Mouse (Mus musculus) heart, postnatal 0 days (tissue): ENCODE measurements around the gene Mad1l1.

Experiments
- CTCF ChIP-seq: IDR thresholded peaks from 2 replicates; pipeline ENCODE4 v1.5.1; 2016; ENCODE audit warnings: antibody characterized with exemption, control low read depth, low read depth
- EP300 ChIP-seq: IDR thresholded peaks from 2 replicates; pipeline ENCODE4 v1.6.1; 2016; ENCODE audit warnings: antibody characterized with exemption, low read depth

DNA sequence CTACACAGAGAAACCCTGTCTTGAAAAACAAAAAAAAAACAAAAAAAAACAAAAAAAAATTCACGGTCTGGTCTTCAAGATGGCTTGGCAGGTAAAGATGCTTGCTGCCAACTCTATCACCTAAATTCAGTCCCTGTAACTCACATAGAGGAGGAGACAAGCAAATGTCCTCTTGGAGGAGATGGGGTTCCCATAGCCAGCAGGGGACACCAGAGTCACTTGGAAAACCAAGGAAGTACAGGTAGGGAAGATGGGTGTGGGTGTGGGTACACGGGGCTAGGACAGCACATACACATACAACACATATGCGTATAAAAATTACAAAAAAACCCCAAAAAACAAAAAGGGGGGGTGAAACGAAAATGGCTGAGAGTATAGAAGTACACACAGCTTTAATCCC is 21.5 kb upstream of the Mad1l1 start:
- TF ChIP-seq CTCF (peak; percentile 36), EP300 (no peak)
